Mouse (Mus musculus): ENCODE data around the gene Gm5108.

Gm5108 gene
- long read RNA-seq, experiment 1: 0 reads
- long read RNA-seq, experiment 2: 0 reads

DNA sequence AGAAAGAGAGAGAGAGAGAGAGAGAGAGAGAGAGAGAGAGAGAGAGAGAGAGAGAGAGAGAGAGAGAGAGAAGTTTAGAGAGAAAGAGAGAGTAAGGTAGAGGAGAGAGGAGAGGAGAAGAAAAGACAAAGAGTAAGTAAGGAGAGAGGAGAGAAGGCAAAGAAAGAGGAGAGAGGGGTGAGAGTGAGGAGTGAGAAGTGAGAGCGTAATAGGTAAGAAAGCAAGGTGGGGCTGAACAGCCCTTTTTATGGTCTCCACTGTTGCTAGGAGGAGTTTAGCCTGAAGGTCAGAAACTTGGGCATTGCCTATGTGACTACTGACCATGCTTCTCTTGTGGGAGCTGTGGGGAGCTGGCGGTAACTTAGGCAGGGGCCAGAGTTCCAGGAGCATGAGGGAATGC lies at the start of gene Gm5108:
Gene Gm5108, plus strand, starts transcription at position 301 of the 400 bp plus-strand sequence.
- intact Hi-C loops (cut with DNase I): no loop called here

DNA sequence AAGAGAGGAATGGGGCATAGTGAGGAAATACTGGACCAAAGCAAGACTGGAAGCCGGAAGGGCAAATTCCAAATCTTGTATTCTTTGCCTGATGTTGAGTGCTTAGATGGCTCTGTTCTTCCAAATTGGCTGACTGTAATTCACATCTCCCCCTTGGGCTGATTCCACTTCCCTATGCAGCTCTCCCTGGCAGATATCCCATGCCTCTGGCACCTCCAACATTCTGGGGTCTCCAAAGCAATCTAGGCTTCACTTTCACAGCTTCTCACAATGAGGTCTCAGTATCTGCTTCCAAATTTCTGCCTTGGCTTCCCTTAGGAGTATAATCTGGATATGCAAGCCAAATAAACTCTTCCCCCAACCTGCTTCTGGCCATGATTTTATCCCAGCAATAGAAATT lies 42.5 kb upstream of the Gm5108 start:
- intact Hi-C loops (cut with DNase I): no loop called here

DNA sequence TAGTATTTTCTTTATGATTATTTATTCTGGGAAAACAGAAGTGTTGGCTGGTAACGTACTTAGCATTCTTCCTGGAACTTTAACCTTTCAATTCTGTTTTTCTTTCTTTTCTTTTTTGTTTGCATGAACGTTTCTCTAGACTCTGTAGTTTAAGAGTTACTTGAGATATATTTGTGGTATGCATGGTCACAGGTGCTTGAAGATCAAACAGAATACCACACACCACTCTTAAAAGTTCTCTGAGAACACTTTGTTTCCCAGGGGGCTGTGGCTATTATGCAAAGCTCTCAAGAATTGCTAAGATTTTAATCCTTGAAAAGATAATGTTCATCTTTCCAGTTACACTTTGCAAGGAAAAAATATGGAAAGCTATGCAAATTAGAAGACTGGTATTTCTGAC lies 36.9 kb upstream of the Gm5108 start:
- intact Hi-C loops (cut with DNase I): no loop called here

DNA sequence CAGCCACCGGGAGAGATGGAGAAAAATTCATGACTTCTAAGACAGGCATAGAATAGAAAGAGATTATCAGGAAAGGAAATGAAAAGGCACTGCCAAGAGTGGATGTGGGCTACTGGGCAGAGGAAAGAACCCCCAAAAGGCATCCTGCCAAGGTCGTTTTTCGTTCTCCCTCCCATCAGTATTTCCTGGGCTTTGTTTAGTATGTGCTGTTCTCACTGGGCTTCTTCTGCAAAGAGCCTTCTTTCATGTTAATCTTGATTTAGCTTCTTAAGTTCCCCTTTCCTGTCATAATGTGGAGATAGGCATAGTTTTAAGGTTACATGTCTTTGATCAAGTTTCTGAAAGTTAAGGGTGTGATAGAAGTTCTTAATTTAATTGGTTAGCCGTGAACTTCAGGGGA lies 10.9 kb upstream of the Gm5108 start:
- intact Hi-C loops (cut with DNase I): no loop called here

DNA sequence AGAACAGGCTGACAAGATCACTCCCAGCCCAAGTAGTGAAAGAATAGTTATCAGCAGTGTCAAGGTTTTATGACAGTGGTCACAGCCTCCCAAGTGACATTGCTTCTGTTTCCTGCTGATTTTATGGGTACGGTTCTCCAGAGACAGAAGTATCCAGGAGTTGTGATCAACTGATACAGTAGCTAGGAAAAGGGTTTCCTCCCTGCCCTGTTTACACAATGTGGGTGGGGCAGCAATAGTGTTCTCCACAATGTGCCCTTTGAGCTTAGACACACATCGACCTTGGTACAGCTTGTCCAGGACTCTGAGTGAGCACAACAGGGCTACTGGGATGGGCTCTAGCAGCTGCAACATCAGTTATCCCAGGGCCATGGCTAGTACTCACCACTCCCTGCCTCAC lies 9.8 kb upstream of the Gm5108 start:
- intact Hi-C loops (cut with DNase I): no loop called here

DNA sequence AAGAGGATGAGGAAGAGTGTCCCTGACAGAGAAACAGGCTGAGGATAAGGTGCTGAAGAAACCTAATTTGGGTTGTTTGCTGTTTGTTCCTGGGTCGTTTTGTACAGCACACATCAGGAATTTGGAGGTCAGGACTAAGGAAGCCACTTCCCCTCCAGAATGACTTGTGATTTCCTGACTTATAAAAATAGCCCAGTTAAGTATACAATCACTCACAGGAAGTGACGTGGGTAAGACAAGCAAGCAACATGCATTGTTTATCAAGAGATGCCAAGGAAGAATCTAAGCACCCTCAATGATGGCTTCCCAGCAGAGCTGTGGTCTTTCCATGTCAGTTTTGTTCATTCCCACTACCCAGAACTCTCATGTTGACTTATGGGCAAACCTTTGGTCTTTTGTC lies 1.7 kb downstream of the Gm5108 start:
- intact Hi-C loops (cut with DNase I): no loop called here

DNA sequence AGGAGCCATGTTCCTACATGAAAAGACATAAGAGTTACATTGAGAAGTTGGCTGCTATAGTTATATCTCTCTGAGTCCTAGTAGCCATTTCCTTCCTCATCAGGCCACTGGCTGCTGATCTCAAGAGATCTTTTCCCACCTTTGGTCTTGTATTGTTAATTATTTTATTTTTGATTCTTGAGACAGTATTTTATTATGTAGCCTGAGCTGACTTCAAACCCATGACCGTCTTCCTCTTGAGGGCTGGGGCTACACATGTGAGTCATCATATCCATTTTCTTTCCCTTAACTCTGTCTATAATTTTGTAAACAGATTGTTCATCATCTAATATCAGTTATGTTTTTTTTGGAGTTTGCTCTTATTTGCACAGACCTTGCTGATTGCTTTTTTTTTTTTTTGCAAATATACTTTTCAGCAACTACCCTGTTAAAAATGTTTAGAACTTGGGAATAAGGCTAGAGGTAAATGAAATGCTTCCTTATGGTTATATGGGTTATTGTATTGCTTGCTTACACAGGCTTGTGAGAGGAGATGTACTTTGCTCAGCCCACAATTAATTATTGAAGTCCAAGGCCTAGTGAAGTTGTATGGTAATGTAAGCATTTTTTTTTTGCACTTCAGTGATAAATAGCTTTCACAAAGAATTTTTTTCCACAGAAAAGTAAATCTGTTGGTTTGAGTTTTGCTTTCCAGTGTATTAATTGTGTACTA lies 2.8 kb downstream of the Gm5108 start:
- intact Hi-C loops (cut with DNase I): no loop called here

DNA sequence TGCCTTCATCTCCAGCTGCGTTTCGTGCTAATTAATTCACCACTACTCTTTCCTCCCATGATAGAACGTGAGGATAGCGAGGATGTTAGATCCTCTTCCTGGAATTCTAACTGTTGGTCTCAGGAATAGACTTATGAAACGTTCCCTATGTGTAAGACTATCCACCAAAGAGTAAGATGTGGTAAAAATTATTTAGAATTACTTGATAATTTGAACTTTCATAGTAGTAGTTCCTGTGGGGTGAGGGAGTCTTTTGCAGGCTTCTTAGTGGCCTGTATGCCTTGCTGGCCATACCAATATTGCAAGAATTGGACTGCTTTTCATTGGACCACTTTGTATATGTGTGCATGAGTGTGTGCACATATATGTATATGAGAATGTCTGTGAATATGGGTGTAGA lies 4.9 kb downstream of the Gm5108 start, which contains the start of gene Gm21905:
Gene Gm21905, minus strand, starts transcription at position 101 of the 400 bp plus-strand sequence.
- intact Hi-C loops (cut with DNase I): no loop called here

DNA sequence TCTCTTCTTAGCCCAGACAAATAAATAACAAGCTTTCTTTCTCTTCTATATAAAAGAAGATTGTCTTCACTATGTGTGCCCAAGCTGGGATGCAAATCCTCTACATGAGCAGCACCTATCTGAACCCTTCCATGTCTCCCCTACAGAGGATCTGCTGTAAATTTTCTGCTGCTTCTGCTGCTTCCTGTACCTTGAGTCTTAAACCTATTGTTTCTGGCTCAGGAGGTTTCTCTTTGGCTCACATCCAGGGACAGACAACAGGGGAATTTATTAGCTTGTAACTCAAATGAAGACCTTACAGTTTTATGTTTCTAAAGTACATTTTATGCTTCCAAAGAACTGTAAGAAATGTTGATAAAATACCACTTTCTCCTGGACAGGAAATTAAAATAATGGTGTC lies 5.5 kb downstream of the Gm5108 start:
- intact Hi-C loops (cut with DNase I): no loop called here

DNA sequence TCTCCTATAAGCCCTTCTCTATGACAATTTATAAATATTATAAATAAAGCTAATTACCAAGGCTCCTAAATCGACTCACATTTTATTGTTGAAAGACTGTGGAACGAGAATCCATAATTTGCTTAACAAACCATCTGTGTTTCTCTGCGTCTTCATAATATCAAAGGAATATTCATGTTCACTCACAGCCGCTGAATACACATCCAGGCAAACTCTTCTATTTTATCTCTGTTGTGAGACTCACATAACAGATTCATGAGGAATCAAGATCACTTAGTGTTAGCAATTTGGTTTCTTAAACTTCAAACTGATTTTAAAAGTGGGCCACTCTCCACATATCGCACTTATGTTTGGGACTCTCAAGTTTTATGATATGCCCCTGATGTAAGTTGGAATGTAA lies 6.6 kb downstream of the Gm5108 start:
- intact Hi-C loops (cut with DNase I): no loop called here

DNA sequence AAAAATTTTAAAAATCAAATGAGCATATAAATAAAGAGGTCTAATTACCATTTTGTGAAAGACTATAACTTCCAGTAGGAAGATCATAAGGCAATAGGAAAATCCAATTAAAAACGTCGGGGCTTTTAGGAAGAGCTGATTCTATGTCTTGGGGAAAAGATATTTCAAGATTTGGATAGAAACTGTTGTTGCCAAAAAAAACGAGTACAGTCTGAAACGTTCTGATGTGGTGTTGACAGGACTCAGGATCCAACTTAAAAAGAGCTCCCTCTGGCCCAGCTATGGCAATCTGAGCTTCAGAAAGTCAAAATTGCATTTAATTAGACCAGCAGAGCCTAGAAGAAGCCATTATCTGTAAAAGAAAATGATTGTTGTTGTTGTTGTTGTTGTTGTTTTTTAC lies 12.6 kb downstream of the Gm5108 start:
- intact Hi-C loops (cut with DNase I): no loop called here

DNA sequence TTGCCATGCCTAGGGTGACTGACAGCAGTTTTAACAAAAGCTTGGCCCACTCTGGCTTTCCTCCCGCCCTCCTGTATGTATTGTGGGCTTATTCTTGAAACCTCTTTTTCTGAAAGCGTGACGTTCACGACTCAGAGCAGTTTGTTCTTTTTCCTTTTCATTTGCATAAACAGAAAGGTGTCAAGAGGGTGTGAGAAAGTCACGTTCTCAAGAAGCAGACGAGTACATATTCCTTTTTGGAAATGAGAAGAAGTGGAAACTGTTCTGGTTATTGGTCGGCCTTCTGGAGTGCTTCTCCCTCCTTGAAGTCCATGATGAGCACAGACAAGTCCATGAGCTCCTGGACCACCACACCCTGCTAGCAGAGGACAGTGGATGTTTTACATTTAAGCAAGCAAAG lies 14.0 kb downstream of the Gm5108 start:
- intact Hi-C loops (cut with DNase I): no loop called here

DNA sequence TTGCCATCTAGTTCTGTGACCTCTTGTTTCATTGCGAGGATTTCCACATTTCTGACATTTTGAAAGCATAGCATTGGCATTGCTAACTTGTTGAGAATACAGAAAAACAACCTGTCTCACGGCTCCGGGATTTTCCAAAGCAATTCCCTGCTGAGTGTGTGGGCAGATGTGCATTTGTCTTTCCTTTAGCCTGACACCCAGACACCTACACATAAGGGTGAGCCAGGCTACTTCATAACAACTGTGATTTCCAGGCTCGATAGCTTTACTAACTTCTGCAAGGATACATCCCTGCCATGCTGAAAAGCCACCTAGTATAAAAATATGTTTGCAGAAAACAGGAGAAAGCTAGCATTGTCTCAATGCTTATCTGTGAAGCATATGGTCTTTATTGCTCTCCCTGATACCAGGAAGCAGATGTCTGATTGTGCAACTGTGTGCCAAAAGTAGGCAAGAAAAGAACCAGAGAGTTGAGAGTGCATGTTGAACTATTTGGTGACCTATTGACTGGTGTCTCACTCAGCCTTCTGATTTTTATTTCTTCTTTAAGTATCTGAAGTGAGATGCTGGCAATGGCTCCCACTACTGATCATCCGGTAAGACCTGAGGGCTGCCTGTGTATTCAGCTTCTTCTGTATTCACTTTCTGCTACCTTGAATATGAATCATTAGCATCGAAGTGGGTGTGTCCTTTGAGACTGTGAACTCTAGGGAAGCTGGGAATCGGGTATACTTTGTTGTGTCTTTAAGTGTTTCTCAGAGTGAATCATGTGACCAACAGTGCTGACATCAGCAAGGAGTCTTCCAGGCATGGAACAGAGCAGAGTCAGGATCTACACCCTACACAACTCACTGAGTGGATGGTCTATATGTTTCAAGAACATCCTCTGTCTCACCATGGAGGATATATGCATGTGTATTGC lies 20.5 kb downstream of the Gm5108 start:
- intact Hi-C loops (cut with DNase I): no loop called here

DNA sequence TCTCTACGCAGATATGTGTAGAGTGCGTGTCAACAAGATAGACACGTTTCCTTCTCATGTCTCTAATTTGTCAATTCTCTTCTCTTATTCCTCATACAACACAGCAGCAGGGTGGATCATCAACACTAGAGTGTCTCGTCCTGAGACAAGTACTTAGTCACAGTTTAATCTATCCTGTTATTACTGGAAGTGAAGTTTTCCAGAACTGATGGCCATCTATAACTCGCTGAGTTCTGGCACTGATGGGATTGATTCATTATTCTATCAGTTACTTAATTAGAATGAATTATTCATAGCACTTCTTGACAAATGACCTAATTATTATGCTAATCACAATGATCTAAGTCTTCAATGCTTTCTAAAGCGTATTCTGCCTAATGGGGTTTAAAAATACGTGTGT lies 28.1 kb downstream of the Gm5108 start:
- intact Hi-C loops (cut with DNase I): no loop called here

DNA sequence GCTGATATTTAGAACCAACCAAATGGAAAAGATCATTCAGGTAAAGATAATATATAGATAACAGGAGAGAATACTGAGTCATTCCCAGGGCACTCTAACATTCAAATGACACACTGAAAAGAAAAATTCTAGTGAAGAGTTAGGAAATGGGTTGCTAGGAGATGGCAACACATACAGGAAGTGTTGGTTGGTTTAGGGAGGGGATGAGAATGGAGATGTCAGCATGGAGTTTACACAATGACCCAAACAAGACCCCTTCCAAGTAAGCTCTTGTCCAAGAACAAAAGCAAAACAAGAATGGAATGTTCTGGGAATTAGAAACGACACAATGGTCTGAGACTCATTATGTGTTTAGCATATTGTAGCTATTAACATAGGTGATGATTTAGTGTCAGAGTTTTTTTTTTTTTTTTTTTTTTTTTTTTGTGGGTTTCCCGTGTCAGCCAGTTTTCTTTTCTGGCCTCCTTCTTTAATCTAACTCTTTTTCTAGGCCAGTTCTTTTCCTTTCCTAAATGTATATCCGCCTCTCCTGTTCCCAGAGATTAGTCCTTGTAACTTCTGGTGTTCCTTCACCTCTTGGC lies 40.6 kb downstream of the Gm5108 start:
- intact Hi-C loops (cut with DNase I): no loop called here

DNA sequence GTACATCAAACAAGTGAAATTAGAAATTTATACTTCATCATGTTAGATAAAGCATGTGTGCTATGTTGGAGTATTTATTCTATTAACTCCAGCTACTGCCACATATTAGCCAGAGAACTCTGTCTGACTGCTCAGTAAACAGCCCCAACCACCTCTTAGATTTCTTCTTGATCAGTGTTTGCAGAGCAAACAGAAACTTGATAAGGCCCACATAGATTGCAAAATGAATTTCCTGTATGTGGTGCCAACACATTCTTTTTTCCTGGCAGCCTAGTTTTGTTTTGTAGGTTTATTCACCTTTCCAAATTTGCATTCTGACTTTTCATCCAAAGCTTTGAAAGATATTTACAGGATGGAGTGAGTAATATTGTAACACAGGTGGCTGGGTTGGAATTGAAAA lies 49.0 kb downstream of the Gm5108 start:
- intact Hi-C loops (cut with DNase I): no loop called here

DNA sequence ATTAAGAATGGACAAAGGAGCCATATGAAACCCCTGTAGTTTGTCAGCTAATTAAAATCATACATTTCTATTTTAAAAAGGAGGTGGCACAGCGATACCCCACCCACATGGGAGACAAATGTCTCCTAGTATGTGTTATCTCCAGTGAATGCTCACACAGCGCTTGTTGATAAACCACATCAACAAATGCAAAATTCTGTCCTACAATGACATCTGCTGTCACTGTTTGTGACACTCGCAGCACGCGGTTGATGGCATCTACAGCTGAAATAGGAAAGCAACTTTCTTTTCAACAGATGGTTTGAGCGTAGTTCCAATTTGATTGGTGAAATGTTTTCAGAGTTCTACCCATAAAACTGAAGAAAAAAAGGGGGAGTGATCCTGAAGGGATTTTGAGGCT lies 61.1 kb downstream of the Gm5108 start:
- intact Hi-C loops (cut with DNase I): no loop called here

DNA sequence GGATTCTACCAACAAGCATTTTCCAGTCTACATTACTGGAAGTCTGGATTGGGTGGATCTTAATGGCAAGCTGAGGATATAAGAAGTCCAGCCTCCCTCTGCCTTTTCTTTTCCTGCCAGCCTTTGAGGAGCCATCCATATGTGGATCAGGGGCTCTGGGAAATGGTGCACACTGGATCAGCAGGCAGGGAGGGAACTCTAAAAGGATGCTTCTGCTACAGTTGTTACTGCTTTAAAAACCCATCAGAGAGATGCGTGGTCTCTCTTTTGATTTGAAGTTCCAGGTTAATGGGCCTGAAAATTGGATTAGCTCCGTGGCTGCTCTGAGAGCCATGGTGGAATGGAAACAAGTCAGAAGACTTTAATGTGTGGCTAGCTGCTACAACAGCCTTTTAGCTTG lies 62.4 kb downstream of the Gm5108 start:
- intact Hi-C loops (cut with DNase I): no loop called here

DNA sequence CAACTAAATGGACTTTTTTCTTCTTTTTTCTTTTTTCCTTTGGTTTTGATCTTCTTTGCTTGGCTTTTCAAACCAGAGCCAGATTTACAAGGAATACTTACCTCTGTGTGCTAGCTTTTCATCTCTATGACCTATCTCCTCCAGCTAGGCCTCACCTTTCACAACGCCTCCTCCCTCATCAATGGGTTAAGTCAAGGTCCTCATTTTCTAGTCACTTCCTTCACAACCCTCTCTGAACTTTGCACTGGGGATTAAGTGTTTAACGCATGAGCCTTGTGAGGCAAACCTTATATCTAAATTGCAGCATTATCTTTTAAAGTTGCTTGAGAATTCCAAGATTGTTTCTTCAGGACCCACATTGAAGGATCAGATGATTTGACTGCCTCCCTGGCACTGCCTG lies 63.0 kb downstream of the Gm5108 start:
- intact Hi-C loops (cut with DNase I): no loop called here

DNA sequence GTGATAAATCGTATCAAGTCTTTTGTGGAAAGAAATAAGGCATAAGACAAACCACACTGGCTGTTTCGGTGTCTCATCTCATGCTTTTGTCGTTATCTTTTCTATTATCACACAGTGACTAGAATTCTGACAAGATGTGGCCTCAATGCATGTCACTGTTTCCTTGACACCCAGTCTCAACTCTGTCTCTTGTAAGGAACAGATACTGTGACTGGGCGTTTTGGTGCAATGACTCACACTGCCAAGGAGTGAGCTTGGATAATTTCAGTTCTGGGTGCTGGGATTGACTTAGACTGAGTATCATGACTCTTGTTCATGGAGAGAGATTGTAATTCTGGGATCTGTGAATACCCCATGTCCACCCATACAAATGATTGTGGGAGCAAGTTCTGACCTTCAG lies 65.6 kb downstream of the Gm5108 start:
- intact Hi-C loops (cut with DNase I): no loop called here

DNA sequence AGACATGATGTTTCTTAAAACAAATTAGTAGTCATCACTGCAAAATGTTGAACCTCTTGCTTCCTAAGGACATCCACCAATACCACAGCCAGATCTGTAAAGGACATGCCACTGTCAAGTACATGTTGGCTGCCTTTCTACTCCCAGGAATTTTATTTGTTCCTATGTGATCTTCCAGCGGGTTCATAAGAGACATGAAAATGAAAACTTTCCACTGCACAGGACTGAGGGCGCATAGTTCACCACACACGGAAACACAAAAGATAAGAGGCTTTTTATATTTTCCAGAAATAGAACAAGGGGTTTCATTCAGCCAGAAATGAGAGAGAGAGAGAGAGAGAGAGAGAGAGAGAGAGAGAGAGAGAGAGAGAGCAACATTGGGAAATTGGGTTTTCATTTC lies 70.1 kb downstream of the Gm5108 start:
- intact Hi-C loops (cut with DNase I): loop anchor here (10.0 kb wide), 2 partner anchors 167 to 477 kb away; partner anchors contain the start of gene Atp8a1

DNA sequence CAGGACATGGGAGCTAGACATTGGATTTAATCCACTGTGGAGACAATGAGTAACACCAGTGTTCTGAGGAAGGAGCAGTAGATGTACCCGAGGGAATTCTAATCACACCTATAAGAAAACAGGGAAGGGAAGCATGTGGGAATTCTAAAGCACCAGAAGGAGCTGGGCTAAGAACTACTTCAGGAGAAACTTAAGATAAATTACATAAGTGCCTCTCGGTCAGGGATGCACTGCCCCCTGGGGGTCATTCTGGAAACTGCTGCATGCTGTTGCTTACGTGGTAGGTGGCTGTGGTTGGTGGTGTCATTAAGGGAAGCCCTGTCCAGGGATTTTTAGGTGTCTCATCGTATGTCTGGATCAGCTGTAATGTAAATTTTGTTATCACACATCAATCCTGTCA lies 71.1 kb downstream of the Gm5108 start:
- intact Hi-C loops (cut with DNase I): loop anchor here (1.0 to 10.0 kb wide), 3 partner anchors 168 to 478 kb away; partner anchors contain the start of gene Atp8a1
